Mouse (Mus musculus) urinary bladder, postnatal 36 days (tissue): Measurements from ENCODE around the gene Prl3d1.
"Not testable (repeated sequence)": the region's sequence is repeated elsewhere in the genome, so short reads cannot be mapped to it uniquely, and the experiment has no call there.

Experiments used
- DNase-seq, 2 experiments: peaks; one replicate each; pipeline ENCODE4 v3.0.0; 2022; ENCODE audit warnings: low spot score in 2 of 2, mixed read lengths in 1 of 2

The Prl3d1 gene

DNA sequence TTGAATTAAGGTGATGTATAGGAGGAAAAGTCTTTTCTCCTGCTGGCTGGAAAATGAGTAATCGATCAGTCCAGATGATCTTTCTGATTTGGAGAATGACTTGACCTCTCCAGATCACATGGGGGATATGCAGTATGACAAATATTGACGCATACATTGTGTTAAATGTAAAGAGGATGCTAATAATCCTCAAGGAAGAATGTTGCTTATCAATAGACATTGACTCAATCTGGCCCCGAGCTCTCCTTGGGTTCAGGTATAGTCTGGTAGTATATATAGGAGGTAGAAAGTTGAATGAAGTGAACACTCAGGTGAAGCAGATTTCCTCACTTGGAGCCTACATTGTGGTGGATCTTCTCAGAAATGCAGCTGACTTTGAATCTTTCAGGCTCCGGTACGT lies at the start of gene Prl3d1:
TSS of gene Prl3d1 (plus strand) at position 301 of the 400 bp plus-strand sequence.
- DNase-seq, result not testable (repeated sequence)

DNA sequence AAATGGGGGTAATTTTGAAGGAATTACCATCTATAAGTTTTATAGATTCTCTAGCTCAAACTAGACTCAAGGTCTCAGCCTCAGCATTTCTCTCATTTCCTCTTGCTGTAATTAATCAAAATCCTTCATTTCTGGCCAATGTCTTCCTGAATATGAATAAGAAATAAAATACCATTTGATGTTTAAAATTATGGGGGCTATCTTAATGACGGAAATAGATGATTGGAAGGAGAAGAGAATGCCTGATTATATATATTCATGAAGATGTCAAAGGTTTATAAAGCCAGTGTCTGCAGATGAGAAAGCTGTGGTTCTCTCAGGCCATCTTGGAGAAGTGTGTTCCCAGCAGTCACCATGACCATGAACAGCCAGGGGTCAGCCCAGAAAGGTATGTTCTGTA lies 36.7 kb upstream of the Prl3d1 start, which contains the start of gene Prl:
TSS of gene Prl (plus strand) at position 301 of the 400 bp plus-strand sequence.
- DNase-seq, result no peak

DNA sequence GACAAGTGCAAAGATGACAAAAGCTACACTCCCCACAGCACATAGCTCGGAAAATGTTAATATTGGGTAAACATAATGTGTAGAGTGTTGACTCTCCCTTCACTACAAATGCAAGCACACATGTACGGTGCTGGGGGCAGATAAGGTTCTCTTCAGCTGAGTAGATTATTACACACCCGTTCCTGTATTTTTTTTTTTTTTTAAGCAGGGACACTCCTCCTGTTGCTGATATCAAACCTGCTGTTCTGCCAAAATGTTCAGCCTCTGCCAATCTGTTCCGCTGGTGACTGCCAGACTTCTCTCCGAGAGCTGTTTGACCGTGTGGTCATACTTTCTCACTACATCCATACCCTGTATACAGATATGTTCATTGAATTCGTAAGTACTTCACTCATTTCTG lies 34.8 kb upstream of the Prl3d1 start:
- DNase-seq, result no peak

DNA sequence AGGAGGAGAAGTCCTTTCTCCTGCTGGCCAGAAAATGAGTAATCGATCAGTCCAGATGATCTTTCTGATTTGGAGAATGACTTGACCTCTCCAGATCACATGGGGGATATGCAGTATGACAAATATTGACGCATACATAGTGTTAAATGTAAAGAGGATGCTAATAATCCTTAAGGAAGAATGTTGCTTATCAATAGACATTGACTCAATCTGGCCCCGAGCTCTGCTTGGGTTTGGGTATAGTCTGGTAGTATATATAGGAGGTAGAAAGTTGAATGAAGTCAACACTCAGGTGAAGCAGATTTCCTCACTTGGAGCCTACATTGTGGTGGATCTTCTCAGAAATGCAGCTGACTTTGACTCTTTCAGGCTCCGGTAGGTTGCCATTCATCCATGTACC lies 27.4 kb downstream of the Prl3d1 start, which contains the start of gene Prl3d2:
TSS of gene Prl3d2 (plus strand) at position 301 of the 400 bp plus-strand sequence.
- DNase-seq, result not testable (repeated sequence)

DNA sequence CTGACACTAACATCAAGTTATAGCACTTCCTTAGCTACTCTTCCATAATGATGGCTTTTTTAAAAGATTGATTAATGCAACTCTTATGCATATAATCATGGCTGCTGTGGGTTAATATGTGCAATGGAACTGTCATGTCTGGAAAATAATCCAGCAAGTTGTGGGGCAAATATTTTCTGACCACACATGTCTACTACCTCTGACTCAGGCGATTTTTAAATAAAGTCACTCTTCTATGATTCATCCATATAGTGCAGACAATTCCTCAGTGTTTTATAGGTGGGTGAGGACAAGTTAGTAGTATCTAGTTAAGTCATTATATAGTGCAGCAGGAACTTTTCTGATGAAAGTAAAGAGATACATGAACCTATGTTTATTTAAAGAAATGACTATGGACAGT lies 54.3 kb downstream of the Prl3d1 start:
- no peak for DNase-seq
